Mouse (Mus musculus) bone marrow, adult 2 months (tissue): Measurements from ENCODE around the gene Lins1. TPM values are rescaled to one million over a fixed set of nuclear protein-coding genes. Genes with fewer than 3 reads are reported as not detected.

Experiments
- H3K27ac ChIP-seq: fragments of 200-500 bp; 2 replicates; pipeline ENCODE4 v1.5.1; 2012; ENCODE audit warnings: low read depth, mild to moderate bottlenecking, control low read depth, inconsistent platforms, low read length; ENCODE audit not compliant: control insufficient read depth, poor library complexity, insufficient read depth
- H3K4me1 ChIP-seq: fragments of 200-500 bp; 2 replicates; pipeline ENCODE4 v1.6.1; 2011; ENCODE audit warnings: low read length; ENCODE audit not compliant: control insufficient read depth, insufficient read depth
- H3K4me3 ChIP-seq: fragments of 200-500 bp; replicated peaks from 2 replicates; pipeline ENCODE3; 2011; ENCODE audit warnings: mild to moderate bottlenecking, low read depth, low read length, control low read depth; ENCODE audit not compliant: control insufficient read depth
- CTCF ChIP-seq: fragments of 200-500 bp; IDR thresholded peaks from 2 replicates; pipeline ENCODE4 v1.5.1; 2011; ENCODE audit warnings: low read length, control low read depth; ENCODE audit not compliant: control insufficient read depth, insufficient read depth
- POLR2A ChIP-seq: fragments of 200-500 bp; IDR thresholded peaks from 2 replicates; pipeline ENCODE4 v1.6.1; 2011; ENCODE audit warnings: low read depth, mild to moderate bottlenecking, control low read depth, low read length, borderline replicate concordance; ENCODE audit not compliant: control insufficient read depth
- whole genome bisulfite sequencing: fragments of 180-500 bp; shearing (Covaris S2); methylation state at CpG from one replicate; pipeline ENCODE4 v1.1.7; 2018; 5-methylcytosine and 5-hydroxymethylcytosine counted together
- polyA plus RNA-seq: library from polyadenylated mRNA; stranded (reverse); fragments of >200 nt; gene quantifications from 2 replicates; pipeline ENCODE4 v1.2.4, GENCODE M21; 2011; ENCODE audit warnings: low replicate concordance; ENCODE audit not compliant: missing spikeins, insufficient read depth, insufficient read length

The Lins1 gene
- polyA plus RNA-seq, 1 experiment, result 6.0 TPM

GRCm38 (mm10) chr7:66660972-66661371 lies 28.7 kb upstream of the Lins1 start:
- WGBS, result 77% methylated on average over 8 of the region's 8 CpGs
- H3K4me3 ChIP-seq, result no peak overlapping the region
- no peak overlapping the region; the same call in 1 of the 2 replicates for H3K27ac ChIP-seq
- TF ChIP-seq CTCF (no peak), POLR2A (no peak)
- H3K4me1 ChIP-seq, result peaks cover 1% of the 10 kb centered on the region; the same call in 1 of the 2 replicates

GRCm38 (mm10) chr7:66661572-66661971 lies 28.1 kb upstream of the Lins1 start:
- H3K4me3 ChIP-seq, result peak overlapping the region; percentile 61
- peaks cover 1% of the 10 kb centered on the region; the same call in 1 of the 2 replicates for H3K4me1 ChIP-seq
- TF ChIP-seq POLR2A (no peak), CTCF (peak; percentile 33)
- no peak overlapping the region for H3K27ac ChIP-seq
- 9% methylated on average over 8 of the region's 8 CpGs for WGBS

- Histone ChIP-seq H3K4me1 (peaks cover 1% of the 10 kb centered on the region; the same call in 1 of the 2 replicates), H3K27ac (no peak overlapping the region), H3K4me3 (no peak overlapping the region)
- TF ChIP-seq CTCF (no peak), POLR2A (no peak)
- WGBS, result 84% methylated on average over 3 of the region's 3 CpGs
These were observed 26.1 kb upstream of the Lins1 start for GRCm38 (mm10) chr7:66663548-66663947.

DNA sequence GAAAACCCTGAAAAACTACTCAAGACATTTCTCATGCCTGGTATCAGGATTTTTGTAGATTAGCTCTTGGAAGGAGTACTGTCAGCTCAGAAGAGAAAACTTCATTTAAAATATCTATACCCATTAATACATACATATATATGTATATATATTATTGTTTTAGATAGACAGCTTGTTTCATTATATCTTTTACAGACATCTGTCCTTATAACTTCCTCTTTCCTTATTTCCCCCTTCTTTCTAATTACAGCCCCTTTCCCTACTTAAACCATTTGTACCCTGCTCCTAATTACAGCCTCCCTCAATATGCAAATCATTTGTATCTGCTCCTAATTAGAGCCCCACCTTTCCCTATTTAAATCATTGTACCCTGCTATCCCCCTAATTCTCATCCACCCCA lies 22.6 kb upstream of the Lins1 start:
- H3K4me3 ChIP-seq, result no peak overlapping the region
- no peak overlapping the region for H3K27ac ChIP-seq
- peaks cover 2% of the 10 kb centered on the region; the same call in 1 of the 2 replicates for H3K4me1 ChIP-seq
- TF ChIP-seq CTCF, result no peak
- TF ChIP-seq POLR2A, result no peak

DNA sequence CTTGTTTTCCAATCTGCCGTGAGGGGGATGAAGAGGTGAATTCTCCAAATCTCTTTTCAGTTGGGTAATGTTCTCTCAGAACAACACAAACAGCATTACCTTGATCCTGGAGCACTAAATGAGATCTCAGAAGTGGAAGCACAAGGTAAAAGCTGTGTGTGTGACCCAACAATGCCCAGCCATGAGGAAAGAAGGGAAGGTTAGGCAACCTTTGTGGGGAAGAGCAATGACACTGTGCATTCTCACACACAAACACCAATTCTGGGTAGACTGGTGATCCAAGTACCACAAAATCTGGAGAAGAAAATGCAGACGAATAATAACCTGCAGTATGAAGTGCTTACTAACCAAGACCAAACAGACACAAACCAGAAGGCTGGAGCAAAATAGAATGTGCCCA lies 13.9 kb upstream of the Lins1 start:
- peak overlapping the region; percentile 0 for H3K4me3 ChIP-seq
- TF ChIP-seq CTCF, result no peak
- no peak for TF ChIP-seq POLR2A
- H3K27ac ChIP-seq, result peak overlapping the region; percentile 75; the same call in 1 of the 2 replicates
- peaks cover 6% of the 10 kb centered on the region; the same call in 1 of the 2 replicates for H3K4me1 ChIP-seq
- 51% methylated on average over 2 of the region's 2 CpGs for WGBS

GRCm38 (mm10) chr7:66682119-66682863 lies 7.4 kb upstream of the Lins1 start:
- no peak for TF ChIP-seq CTCF
- no peak for TF ChIP-seq POLR2A
- Histone ChIP-seq H3K27ac (no peak overlapping the region), H3K4me3 (no peak overlapping the region), H3K4me1 (peaks cover under 1% of the 10 kb centered on the region; the same call in 1 of the 2 replicates)
- 89% methylated on average over 5 of the region's 5 CpGs for WGBS

- 4% methylated on average over 5 of the region's 5 CpGs for WGBS
- no peak overlapping the region; the same call in 1 of the 2 replicates for H3K27ac ChIP-seq
- H3K4me1 ChIP-seq, result no peaks in the 10 kb centered on the region; the same call in 1 of the 2 replicates
- H3K4me3 ChIP-seq, result peak overlapping the region; percentile 69
- TF ChIP-seq CTCF, result no peak
- no peak for TF ChIP-seq POLR2A
These were observed 968 bp upstream of the Lins1 start for GRCm38 (mm10) chr7:66688721-66689120.

DNA sequence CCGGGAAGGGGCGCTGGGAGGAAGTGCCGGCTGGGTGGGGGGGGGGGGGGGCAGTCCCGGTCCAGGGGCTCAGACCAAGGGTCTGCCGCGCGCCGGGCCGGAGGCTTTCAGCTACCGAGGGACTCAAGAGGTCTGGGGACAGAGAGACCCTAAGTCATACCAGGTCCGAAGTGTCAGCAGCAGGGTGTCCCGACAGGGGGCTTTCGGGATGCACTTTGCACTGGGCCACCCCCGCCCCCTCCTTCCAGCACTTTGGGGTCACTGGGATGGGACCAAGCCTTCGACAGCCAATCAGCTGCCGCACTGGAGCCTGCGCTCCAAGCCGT lies 432 bp upstream of the Lins1 start, which contains the start of gene Asb7:
Gene Asb7 (minus strand): TSS at position 303 of the 326 bp plus-strand sequence.
- WGBS, result under 1% methylated on average over 18 of the region's 18 CpGs
- no peaks in the 10 kb centered on the region; the same call in 1 of the 2 replicates for H3K4me1 ChIP-seq
- H3K27ac ChIP-seq, result peak within 1 kb of the TSS; percentile 79
- TF ChIP-seq POLR2A, result peak; percentile 28; the same call in 1 of the 2 replicates
- TF ChIP-seq CTCF, result no peak
- peak within 1 kb of the TSS; percentile 95 for H3K4me3 ChIP-seq

DNA sequence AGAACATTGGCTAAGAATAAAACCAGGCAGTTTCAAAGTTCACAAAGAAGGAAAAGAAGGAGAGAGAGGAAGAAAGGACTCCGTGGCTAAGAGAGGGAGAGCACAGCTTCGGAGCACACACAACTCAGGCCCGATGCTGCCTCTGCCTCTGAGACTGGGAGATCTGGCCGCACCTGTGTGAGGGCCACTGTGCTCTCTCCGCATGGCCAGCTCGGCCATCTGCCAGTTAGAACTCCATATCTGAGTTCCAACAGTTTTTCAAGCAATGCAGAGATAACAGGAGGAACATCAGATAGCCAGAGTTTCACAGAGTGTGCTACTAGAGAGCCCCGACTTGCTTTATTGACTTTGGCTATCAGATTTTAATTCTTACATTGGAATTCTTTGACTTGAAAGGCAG lies 4.8 kb downstream of the Lins1 start:
- WGBS, result 69% methylated on average over 7 of the region's 7 CpGs
- Histone ChIP-seq H3K4me3 (no peak overlapping the region), H3K27ac (no peak overlapping the region), H3K4me1 (no peaks in the 10 kb centered on the region; the same call in 1 of the 2 replicates)
- no peak for TF ChIP-seq CTCF
- no peak for TF ChIP-seq POLR2A
